Mouse (Mus musculus): ENCODE measurements at regions not wholly inside any gene's neighbourhood (a gene's known extent, or its start where the extent isn't known, plus 50 kb on each side); places are given as distances from the start of the nearest gene placed in this dataset.

GRCm38 (mm10) chr5:97705270-97705669 is 248.4 kb upstream of the Gk2 start:
- Histone ChIP-seq H3K27ac (ENCODE audit: low read depth) (no peak overlapping the region), H3K9ac (no peak overlapping the region), H3K36me3 (ENCODE audit: insufficient read depth) (no peaks in the 10 kb centered on the region), H3K27me3 (ENCODE audit: insufficient read depth, low read length) (no peaks in the 10 kb centered on the region), H3K4me2 (no peak overlapping the region), H3K4me1 (ENCODE audit: insufficient read depth) (no peaks in the 10 kb centered on the region), H3K4me3 (ENCODE audit: low read depth, low read length) (no peak overlapping the region), H3K9me3 (ENCODE audit: low read depth, low read length) (no peaks in the 10 kb centered on the region)
- ATAC-seq (ENCODE audit: insufficient read depth): no peak
- WGBS: 65% methylated on average over 3 of the region's 3 CpGs
- TF ChIP-seq CTCF (IDR thresholded peaks at IDR 0.05; ENCODE audit: low read depth): no peak
- no peak for DNase-seq

GRCm38 (mm10) chr5:97700507-97700906 is 243.7 kb upstream of the Gk2 start:
- Histone ChIP-seq H3K4me3 (ENCODE audit: low read depth, low read length) (no peak overlapping the region), H3K4me1 (ENCODE audit: insufficient read depth) (no peaks in the 10 kb centered on the region), H3K4me2 (no peak overlapping the region), H3K27ac (ENCODE audit: low read depth) (no peak overlapping the region), H3K36me3 (ENCODE audit: insufficient read depth) (no peaks in the 10 kb centered on the region), H3K9ac (no peak overlapping the region), H3K27me3 (ENCODE audit: insufficient read depth, low read length) (no peaks in the 10 kb centered on the region), H3K9me3 (ENCODE audit: low read depth, low read length) (no peaks in the 10 kb centered on the region)
- no peak for ATAC-seq (ENCODE audit: insufficient read depth)
- no peak for TF ChIP-seq CTCF (IDR thresholded peaks at IDR 0.05; ENCODE audit: low read depth)
- WGBS: 40% methylated on average over 3 of the region's 3 CpGs
- no peak for DNase-seq

- H3K4me3 ChIP-seq (ENCODE audit: low read depth, low read length): no peak overlapping the region
- no peaks in the 10 kb centered on the region for H3K9me3 ChIP-seq (ENCODE audit: low read depth, low read length)
- H3K4me1 ChIP-seq (ENCODE audit: insufficient read depth): no peaks in the 10 kb centered on the region
- TF ChIP-seq CTCF (IDR thresholded peaks at IDR 0.05; ENCODE audit: low read depth): no peak
- DNase-seq (peak; percentile 21), ATAC-seq (ENCODE audit: insufficient read depth) (no peak)
- no peak overlapping the region for H3K4me2 ChIP-seq
- no peak overlapping the region for H3K9ac ChIP-seq
- no peaks in the 10 kb centered on the region for H3K27me3 ChIP-seq (ENCODE audit: insufficient read depth, low read length)
- no peak overlapping the region for H3K27ac ChIP-seq (ENCODE audit: low read depth)
- no peaks in the 10 kb centered on the region for H3K36me3 ChIP-seq (ENCODE audit: insufficient read depth)
- WGBS: 56% methylated on average over 8 of the region's 8 CpGs
Measured at GRCm38 (mm10) chr5:97697581-97698134, 240.8 kb upstream of the Gk2 start.

- Histone ChIP-seq H3K9ac (no peak overlapping the region), H3K27ac (ENCODE audit: low read depth) (no peak overlapping the region), H3K4me1 (ENCODE audit: insufficient read depth) (no peaks in the 10 kb centered on the region), H3K4me3 (ENCODE audit: low read depth, low read length) (no peak overlapping the region), H3K9me3 (ENCODE audit: low read depth, low read length) (no peaks in the 10 kb centered on the region), H3K4me2 (no peak overlapping the region), H3K36me3 (ENCODE audit: insufficient read depth) (no peaks in the 10 kb centered on the region), H3K27me3 (ENCODE audit: insufficient read depth, low read length) (no peaks in the 10 kb centered on the region)
- no peak for ATAC-seq (ENCODE audit: insufficient read depth)
- 77% methylated on average over 10 of the region's 10 CpGs for WGBS
- no peak for TF ChIP-seq CTCF (IDR thresholded peaks at IDR 0.05; ENCODE audit: low read depth)
- DNase-seq: no peak
Measured at GRCm38 (mm10) chr5:97693333-97693940, 236.6 kb upstream of the Gk2 start.

GRCm38 (mm10) chr5:97685443-97685842 is 228.6 kb upstream of the Gk2 start:
- peak; percentile 52; the same call in 1 of the 2 replicates for ATAC-seq (ENCODE audit: insufficient read depth)
- no peak overlapping the region for H3K27ac ChIP-seq (ENCODE audit: low read depth)

GRCm38 (mm10) chr5:97684592-97685258 is 227.9 kb upstream of the Gk2 start:
- H3K27ac ChIP-seq (ENCODE audit: low read depth): no peak overlapping the region
- no peak for ATAC-seq (ENCODE audit: insufficient read depth)
- no peak overlapping the region for H3K4me3 ChIP-seq (ENCODE audit: low read depth, low read length)
- no peaks in the 10 kb centered on the region for H3K4me1 ChIP-seq (ENCODE audit: insufficient read depth)
- 25% methylated on average over 4 of the region's 4 CpGs for WGBS
- no peaks in the 10 kb centered on the region for H3K27me3 ChIP-seq (ENCODE audit: insufficient read depth, low read length)
- H3K9ac ChIP-seq: no peak overlapping the region
- DNase-seq: peak; percentile 51
- H3K36me3 ChIP-seq (ENCODE audit: insufficient read depth): no peaks in the 10 kb centered on the region
- no peak overlapping the region for H3K4me2 ChIP-seq
- no peaks in the 10 kb centered on the region for H3K9me3 ChIP-seq (ENCODE audit: low read depth, low read length)
- no peak for TF ChIP-seq CTCF (IDR thresholded peaks at IDR 0.05; ENCODE audit: low read depth)

More at GRCm38 (mm10) chr5:97685443-97685842, 228.6 kb upstream of the Gk2 start:
- H3K9me3 ChIP-seq (ENCODE audit: low read depth, low read length): no peaks in the 10 kb centered on the region
- H3K4me1 ChIP-seq (ENCODE audit: insufficient read depth): no peaks in the 10 kb centered on the region
- no peak overlapping the region for H3K4me3 ChIP-seq (ENCODE audit: low read depth, low read length)
- no peak overlapping the region for H3K9ac ChIP-seq
- H3K4me2 ChIP-seq: no peak overlapping the region
- H3K27me3 ChIP-seq (ENCODE audit: insufficient read depth, low read length): no peaks in the 10 kb centered on the region
- DNase-seq: peak; percentile 42
- TF ChIP-seq CTCF (IDR thresholded peaks at IDR 0.05; ENCODE audit: low read depth): no peak
- no peaks in the 10 kb centered on the region for H3K36me3 ChIP-seq (ENCODE audit: insufficient read depth)

GRCm38 (mm10) chr5:97669726-97670125 is 212.9 kb upstream of the Gk2 start:
- no peaks in the 10 kb centered on the region for H3K36me3 ChIP-seq (ENCODE audit: insufficient read depth)
- H3K4me3 ChIP-seq (ENCODE audit: low read depth, low read length): no peak overlapping the region
- H3K9me3 ChIP-seq (ENCODE audit: low read depth, low read length): no peaks in the 10 kb centered on the region
- no peaks in the 10 kb centered on the region for H3K27me3 ChIP-seq (ENCODE audit: insufficient read depth, low read length)
- DNase-seq: no peak
- H3K9ac ChIP-seq: no peak overlapping the region
- no peak for TF ChIP-seq CTCF (IDR thresholded peaks at IDR 0.05; ENCODE audit: low read depth)
- H3K27ac ChIP-seq (ENCODE audit: low read depth): no peak overlapping the region
- WGBS: 57% methylated on average over 3 of the region's 3 CpGs
- no peaks in the 10 kb centered on the region for H3K4me1 ChIP-seq (ENCODE audit: insufficient read depth)
- H3K4me2 ChIP-seq: no peak overlapping the region
- ATAC-seq (ENCODE audit: insufficient read depth): no peak
